Mouse (Mus musculus): ENCODE results near the gene Usp19.

The Usp19 gene

DNA sequence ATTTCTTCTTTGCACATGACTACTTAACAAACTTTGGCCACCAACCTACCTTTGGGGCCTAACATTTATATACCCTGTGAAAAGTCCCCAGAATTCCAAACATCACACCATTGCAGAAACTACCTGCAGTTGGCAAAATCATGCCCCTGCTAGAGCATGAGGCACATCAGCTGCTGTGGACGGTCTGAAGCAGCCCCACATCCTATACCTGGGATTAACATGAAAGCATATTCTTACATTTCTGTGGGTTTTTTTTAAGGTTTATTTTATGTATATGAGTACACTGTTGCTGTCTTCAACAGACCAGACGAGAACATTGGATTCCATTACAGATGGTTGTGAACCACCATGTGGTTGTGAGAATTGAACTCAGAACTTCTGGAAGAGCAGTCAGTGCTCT, 24.2 kb upstream of the Usp19 start:
- DNase-seq (ENCODE audit: low read depth in 1 of 2, low spot score in 2 of 2): no peak

DNA sequence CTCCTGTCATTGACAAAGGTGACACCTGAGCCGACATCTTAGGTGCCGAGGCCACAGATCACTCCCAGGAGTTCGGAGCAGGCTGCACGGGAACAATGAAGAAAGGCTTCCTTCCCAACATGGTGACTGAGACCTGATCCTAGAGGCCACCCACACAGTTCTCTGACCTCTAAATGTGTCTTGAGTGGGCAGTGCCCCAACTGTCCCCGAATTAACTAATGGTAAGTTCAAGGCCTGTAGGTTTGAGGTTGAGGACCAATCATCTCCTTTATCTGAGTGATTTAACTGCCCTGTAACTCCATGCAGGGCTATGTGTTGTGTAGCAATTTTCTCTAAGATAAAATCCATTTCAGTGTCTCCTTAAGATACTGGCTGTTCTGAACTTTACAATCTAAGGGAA, 21.0 kb upstream of the Usp19 start:
- DNase-seq (ENCODE audit: low read depth in 1 of 2, low spot score in 2 of 2): no peak

DNA sequence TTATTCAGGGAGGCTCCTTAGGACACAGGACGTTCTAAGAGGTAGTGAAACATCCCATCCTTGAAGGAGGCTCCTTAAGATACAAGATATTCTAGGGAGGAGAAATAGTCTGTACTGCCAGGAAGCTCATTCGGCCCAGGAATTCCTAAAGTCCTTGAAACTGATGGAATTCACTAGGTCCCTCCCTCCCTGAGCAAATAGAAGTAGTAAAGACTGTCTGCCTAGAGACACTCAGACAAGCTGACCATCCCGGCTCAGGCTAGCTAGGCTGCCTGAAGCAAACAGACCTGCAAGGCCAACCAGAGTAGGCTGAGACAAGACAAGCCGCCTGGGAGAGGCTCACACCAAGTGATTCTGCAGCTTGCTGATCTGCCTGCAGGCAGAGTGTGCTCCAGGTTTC, 20.6 kb upstream of the Usp19 start:
- no peak for DNase-seq (ENCODE audit: low read depth in 1 of 2, low spot score in 2 of 2)

DNA sequence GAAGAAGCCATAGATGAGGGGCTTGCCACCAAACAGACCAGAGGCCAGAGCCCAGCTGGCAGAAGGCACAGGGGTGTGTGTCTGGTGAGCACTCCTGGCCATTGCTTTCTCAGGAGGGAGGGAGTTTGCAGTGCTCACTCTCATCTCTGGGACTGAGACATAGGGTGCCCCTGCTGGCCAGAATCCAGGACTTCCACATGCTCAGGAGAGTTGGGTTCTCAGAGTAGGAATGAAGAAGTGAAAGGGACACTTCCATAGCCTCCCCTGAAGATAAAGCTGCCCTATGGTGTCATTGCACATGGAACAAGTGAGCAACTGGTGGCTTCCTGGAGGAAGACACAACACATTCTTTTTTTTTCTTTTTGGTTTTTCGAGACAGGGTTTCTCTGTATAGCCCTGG, 15.9 kb upstream of the Usp19 start:
- DNase-seq (ENCODE audit: low read depth in 1 of 2, low spot score in 2 of 2): no peak

DNA sequence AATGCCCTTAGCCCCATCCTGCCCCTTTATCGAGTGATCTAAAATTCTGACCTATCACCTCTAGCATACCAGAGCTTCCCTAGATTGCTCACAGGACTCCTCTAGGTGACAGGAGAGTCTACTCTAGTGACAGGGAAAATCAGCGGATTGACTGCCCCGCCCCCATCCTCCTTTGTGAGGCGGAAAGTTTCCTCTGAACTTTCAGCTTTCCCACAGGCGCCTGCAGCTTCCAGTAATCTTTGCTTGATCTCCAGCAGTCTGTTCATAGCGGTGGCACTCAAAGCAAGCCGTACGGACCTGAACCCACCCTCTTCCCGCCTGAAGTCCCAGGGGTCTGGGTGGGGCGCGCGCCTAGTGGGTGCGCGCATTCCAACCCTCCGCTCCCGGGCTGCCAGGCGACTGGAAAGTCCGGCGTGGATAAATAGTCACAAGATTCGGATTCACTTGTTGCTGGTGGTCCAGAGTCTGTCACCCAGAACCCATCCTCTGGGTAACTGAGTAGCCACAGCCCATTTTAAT, 11.7 kb upstream of the Usp19 start:
- no peak for DNase-seq (ENCODE audit: low read depth in 1 of 2, low spot score in 2 of 2)

DNA sequence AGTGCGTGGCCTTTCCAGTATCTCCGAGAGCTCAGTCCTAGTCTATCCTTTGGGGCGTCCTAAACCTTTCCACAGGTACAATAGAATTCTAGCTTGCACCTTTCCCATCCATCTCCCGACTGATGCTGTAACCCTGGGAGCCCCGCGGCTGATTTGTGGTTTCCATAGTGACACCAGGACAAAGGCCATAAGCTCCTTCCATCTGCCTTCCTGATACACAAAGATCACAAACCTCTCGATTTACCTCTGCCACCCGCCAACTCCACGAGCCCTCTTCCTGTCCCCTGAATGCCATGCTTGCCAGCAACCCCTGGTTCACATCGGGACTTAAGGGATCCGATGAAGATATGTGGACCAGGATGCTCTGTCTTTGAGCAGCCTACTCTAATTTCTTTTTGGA, 11.2 kb upstream of the Usp19 start:
- no peak for DNase-seq (ENCODE audit: low read depth in 1 of 2, low spot score in 2 of 2)

DNA sequence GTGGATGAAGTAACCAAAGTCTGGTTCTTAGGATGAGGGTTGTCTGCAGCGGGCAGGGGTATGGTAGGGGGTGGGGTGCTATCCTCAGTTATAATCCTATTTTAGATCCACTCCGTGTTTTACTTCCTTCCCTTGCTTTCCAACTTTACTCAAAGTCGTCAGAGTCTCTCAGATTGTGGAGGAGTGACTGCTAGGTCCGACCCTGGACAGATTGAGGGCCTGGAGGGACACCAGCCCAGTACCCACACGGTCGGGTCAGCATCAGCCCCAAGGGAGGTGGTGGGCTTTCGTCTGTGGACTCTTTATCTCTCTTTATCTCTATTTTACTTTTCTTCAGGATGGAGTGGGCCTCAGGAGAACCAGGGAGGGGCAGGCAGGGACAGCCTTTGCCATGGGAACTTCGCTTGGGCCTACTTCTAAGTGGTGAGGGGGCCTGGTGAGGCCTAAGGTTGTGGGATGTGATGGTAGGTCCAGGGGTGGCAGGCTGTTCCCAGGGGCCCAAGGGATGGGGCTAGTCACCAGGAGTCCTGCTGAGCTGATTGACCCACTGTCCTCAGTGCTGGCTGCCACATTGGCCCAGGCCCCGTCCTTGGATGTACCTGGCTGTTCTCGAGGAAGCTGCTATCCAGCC, 10.6 kb upstream of the Usp19 start, which contains the start of gene Lamb2:
TSS of gene Lamb2 (plus strand) at position 16 of the 631 bp plus-strand sequence.
- DNase-seq (ENCODE audit: low read depth in 1 of 2, low spot score in 2 of 2): no peak

DNA sequence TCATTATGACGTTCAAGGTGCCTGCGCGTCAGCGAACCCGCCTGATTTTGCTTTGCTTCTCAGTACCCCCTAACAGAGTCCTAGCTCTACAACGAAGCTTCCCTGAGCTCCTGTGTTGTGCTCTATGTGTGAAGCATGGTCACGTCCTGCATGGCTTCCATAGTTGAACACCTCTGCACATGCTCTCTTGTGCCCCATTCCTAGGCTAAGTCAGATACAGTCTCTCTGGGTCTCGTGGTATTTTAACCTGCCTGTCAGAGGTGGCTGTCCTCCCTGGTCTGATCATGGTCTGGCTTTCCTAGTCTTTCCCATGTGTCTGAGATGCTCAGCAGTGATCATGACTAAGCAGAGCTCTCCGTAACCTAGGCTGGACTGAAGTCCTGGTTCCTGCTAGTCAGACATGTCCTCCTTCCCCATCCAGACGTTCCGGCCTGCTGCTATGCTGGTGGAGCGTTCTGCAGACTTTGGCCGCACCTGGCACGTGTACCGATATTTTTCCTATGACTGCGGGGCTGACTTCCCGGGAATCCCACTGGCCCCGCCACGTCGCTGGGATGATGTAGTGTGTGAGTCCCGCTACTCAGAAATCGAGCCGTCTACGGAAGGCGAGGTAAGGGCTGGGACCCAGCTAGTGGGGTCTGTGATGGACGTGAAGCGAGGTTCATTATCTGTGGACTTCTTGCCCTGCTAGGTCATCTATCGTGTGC, 9.4 kb upstream of the Usp19 start:
- DNase-seq (ENCODE audit: low read depth in 1 of 2, low spot score in 2 of 2): no peak

DNA sequence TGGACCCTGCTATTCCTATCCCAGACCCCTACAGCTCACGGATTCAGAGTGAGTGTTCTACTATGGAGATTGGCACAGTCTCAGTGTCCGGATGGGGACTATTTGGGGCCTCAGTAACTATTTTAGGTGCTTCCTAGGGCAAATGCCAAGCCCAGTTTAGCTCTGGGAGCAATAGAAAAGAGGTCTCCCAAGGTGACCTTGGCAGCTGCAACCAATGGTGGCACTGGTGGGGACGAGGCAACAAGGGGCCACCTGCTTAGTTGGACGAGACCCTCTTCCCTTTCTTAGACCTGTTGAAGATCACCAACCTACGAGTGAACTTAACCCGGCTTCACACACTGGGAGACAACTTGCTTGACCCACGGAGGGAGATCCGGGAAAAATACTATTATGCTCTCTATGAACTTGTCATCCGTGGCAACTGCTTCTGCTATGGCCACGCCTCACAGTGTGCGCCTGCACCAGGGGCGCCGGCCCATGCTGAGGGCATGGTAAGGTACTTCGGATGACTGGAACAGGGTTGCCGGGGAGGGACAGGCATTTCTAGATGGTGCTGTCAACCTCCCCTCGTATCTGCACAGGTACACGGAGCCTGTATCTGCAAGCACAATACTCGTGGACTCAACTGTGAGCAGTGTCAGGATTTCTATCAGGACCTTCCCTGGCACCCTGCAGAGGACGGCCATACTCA, 8.7 kb upstream of the Usp19 start:
- DNase-seq (ENCODE audit: low read depth in 1 of 2, low spot score in 2 of 2): no peak

DNA sequence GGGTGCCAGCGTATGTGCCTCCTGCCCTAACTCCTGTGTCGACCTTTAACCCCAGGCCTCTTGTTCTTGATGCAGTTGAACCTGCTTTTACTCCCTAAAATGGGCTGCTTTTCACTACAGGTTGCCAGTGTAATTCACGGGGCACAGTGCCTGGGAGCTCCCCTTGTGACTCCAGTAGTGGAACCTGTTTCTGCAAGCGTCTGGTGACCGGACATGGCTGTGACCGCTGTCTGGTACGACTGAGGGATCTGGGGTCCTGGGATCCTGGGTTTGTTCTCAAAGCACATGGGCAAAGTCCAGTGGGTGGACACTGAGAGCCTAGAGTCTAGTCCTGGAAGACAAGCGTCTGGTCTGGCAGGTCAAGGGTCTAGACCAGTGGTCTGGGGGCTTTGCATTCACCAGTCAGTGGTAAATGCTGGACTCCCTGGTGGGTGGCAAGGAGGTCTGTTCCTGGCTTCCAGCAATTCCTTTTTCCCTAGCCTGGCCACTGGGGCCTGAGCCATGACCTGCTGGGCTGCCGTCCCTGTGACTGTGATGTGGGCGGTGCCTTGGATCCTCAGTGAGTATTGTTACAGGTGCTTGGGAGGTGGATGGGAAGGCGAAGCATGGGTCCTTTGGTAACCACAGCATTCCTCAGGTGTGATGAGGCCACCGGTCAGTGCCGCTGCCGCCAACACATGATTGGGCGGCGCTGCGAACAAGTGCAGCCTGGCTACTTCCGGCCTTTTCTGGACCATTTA, 7.2 kb upstream of the Usp19 start:
- no peak for DNase-seq (ENCODE audit: low read depth in 1 of 2, low spot score in 2 of 2)

DNA sequence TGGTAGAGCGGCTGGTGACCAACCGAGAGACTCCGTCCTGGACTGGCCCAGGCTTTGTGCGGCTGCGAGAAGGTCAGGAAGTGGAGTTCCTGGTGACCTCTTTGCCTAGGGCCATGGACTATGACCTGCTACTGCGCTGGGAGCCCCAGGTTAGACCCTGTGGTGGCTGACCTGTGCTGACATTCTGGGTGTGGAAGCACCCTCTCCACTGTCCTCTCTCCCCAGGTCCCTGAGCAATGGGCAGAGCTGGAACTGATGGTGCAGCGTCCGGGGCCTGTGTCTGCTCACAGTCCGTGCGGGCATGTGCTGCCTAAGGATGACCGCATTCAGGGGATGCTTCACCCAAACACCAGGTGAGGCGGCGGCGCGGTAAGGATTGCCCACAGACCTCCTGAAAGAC, 6.4 kb upstream of the Usp19 start:
- no peak for DNase-seq (ENCODE audit: low read depth in 1 of 2, low spot score in 2 of 2)

DNA sequence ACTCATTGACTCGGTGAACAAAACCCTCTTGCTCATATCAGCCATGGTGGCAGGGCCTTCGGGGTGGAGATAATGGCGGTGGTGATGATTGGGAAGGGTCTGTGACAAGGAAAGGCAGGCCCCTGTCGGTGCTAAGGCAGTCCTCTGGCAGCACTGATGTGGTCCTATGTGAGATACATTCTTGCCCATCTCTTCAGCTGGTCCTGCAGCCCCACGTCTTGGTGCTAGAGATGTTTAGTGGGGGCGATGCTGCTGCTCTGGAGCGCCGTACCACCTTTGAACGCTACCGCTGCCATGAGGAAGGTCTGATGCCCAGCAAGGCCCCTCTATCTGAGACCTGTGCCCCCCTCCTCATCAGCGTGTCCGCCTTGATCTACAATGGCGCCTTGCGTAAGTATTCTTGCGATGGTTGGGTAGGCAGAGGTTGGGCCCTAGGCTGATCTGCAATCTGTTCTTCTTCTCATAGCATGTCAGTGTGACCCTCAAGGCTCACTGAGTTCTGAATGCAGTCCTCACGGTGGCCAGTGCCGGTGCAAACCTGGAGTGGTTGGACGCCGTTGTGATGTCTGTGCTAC, 5.0 kb upstream of the Usp19 start:
- DNase-seq (ENCODE audit: low read depth in 1 of 2, low spot score in 2 of 2): no peak

DNA sequence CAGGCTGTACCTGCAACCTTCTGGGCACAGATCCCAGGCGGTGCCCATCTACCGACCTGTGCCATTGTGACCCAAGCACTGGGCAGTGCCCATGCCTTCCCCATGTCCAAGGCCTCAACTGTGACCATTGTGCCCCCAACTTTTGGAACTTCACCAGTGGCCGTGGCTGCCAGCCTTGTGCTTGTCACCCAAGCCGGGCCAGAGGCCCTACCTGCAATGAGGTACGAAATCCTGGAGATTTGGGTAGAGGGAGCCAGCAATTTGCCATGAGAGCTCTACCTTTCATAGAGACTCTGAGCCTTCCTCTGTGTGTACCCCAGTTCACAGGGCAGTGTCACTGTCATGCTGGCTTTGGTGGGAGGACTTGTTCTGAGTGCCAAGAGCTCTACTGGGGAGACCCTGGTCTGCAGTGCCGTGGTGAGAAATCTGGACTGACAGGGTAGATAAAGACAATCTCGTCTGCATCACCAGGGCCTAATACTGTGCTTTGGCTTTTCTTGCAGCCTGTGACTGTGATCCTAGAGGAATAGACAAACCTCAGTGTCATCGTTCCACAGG, 3.4 kb upstream of the Usp19 start:
- DNase-seq (ENCODE audit: low read depth in 1 of 2, low spot score in 2 of 2): no peak

DNA sequence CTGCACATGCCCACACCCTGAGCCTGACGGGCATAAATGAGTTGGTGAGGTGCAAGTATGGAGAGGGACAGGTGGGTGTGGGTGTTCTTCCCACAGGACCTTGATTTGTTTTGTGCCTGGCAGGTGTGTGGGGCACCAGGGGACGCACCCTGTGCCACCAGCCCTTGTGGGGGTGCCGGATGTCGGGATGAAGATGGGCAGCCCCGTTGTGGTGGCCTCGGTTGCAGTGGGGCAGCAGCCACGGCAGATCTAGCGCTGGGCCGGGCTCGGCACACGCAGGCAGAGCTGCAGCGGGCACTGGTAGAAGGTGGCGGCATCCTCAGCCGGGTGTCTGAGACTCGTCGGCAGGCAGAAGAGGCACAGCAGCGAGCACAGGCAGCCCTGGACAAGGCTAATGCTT, 2.0 kb upstream of the Usp19 start:
- no peak for DNase-seq (ENCODE audit: low read depth in 1 of 2, low spot score in 2 of 2)

DNA sequence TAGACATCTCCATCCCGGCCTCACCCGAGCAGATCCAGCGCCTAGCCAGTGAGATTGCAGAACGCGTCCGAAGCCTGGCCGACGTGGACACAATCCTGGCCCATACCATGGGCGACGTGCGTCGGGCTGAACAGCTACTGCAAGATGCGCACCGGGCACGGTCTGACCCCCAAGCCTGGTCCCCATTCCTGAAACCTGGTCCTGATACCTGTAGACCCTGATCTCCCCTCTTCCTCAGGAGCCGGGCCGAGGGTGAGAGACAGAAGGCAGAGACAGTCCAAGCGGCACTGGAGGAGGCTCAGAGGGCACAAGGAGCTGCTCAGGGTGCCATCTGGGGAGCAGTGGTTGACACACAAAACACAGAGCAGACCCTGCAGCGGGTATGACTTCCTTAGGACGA, 1.2 kb upstream of the Usp19 start:
- no peak for DNase-seq (ENCODE audit: low read depth in 1 of 2, low spot score in 2 of 2)

DNA sequence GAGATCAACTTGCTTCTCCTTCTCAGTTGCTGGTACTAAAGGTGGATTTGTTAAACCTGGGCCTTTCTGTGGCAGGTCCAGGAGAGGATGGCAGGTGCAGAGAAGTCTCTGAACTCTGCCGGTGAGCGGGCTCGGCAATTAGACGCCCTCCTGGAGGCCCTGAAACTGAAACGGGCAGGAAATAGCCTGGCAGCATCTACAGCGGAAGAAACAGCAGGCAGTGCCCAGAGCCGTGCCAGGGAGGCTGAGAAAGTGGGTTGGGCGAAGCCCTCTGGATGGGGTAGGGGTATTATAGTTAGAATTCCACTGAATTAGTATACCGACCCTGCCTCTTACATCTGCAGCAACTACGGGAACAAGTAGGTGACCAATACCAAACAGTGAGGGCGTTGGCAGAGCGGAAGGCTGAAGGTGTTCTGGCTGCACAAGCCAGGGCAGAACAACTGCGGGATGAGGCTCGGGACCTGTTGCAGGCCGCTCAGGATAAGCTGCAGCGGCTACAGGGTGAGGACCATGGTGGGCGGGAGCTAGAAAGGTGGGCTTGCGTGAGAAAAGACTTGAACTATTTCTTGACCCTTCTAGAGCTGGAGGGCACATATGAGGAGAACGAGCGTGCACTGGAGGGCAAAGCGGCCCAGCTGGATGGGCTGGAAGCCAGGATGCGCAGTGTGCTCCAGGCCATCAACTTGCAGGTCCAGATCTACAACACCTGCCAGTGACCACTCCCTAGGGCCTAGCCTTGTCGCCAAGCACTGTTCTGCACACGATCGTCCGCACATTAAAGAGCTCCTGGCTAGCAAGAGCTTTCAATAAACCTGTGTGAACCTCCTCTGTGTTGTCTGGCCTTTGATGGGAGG, 472 bp upstream of the Usp19 start:
- DNase-seq (ENCODE audit: low read depth in 1 of 2, low spot score in 2 of 2): no peak

DNA sequence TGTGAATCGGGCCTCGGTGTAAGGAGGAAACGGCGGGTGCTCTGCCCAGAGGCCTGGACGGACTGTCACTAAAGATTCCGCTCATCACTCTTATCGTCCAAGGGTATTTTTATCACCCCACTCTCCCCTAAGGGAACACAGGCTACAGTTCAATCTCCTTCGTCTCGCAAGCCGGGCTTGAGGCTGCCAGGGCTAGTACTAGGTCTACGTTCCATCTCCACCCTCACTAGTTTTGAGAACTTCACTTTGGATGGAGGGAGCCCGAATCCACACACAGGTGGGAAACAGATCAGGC, 831 bp downstream of the Usp19 start:
- no peak for DNase-seq (ENCODE audit: low read depth in 1 of 2, low spot score in 2 of 2)

DNA sequence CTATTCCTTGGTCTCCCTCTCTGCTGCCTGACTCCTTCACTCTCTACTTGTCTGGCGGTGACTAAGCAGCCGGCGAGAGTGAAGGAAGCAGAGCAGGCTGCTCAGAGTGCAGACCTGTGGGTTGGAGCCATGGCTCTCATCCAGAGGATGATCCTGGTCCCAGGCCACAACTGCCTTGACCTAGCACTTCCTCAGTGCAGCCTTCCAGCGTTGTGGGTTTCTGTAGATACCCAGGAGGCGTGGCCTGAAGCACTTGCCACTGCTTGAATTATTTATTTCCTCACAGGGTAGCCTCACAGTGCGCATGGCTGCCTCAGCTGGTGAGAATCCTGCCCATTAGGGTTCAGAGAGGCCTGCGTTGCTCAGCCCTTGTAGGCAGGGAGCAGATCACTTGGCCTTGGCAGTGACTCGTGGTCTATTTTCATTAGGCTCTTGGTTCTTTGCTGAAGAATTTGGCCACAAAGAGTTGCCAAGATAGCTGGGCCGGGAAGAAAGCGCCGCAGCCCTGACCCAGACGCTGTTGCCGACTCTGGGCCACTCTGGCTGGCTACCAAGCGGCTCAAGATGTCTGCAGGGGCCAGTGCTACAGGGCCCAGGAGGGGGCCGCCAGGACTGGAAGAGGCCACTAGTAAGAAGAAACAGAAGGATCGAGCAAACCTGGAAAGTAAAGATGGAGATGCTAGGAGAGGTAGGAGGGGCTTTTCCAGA, 1.8 kb downstream of the Usp19 start:
- DNase-seq (ENCODE audit: low read depth in 1 of 2, low spot score in 2 of 2): no peak

DNA sequence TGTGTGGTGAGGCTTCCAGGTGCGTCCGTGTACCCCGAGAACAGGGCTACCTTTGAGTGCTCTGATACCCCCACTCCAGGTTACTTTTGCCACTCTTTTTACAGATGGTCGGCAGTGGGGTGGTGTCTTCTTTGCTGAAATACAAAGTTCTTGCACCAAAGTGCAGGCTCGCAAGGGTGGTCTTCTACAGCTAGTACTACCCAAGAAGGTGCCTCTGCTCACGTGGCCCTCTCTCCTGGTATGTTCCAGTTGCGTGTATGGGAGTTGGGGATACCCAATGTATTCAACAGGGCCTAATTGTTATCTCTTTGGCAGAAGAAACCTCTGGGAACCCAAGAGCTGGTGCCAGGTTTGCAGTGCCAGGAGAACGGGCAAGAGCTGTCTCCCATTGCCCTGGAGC, 2.8 kb downstream of the Usp19 start:
- DNase-seq (ENCODE audit: low read depth in 1 of 2, low spot score in 2 of 2): no peak

Data from monocyte, adult 2 months (primary cell).